Mouse (Mus musculus) CH12.LX (cell line): ENCODE results near the gene Nps. TPM values are rescaled to one million over a fixed set of nuclear protein-coding genes. Genes with fewer than 3 reads are reported as not detected.

Experiments
- DNase-seq: peaks from one replicate; pipeline ENCODE4 v3.0.0-alpha.2; 2013; ENCODE audit errors: extremely low read depth
- H3K27ac ChIP-seq: 2 replicates; pipeline ENCODE4 v1.5.1; 2012; ENCODE audit warnings: low read depth, mild to moderate bottlenecking, control low read depth, moderate library complexity; ENCODE audit not compliant: insufficient read depth
- H3K27me3 ChIP-seq: replicated peaks from 2 replicates; pipeline ENCODE3; 2012; ENCODE audit warnings: inconsistent platforms
- H3K36me3 ChIP-seq, 2 experiments: replicated peaks in 1 of 2; 2 replicates each; pipeline versions ENCODE3 to v1.6.1; 2012; ENCODE audit warnings: inconsistent platforms in 1 of 2, low read length in 1 of 2, mild to moderate bottlenecking in 1 of 2, mixed read lengths in 1 of 2, moderate library complexity in 1 of 2; ENCODE audit not compliant: control insufficient read depth in 1 of 2, insufficient read depth in 1 of 2
- H3K4me1 ChIP-seq, 2 experiments: 2 replicates each; pipeline ENCODE4 v1.6.1; 2012; ENCODE audit warnings: inconsistent platforms in 1 of 2, moderate library complexity in 1 of 2; ENCODE audit not compliant: insufficient read depth in 2 of 2, control insufficient read depth in 1 of 2
- H3K4me2 ChIP-seq: 2 replicates; pipeline ENCODE4 v1.6.1; 2012; ENCODE audit warnings: low read depth, mild to moderate bottlenecking, control low read depth; ENCODE audit not compliant: poor library complexity, insufficient read depth, severe bottlenecking
- H3K4me3 ChIP-seq, 3 experiments: fragments of 150-350 bp in 1 of 3; sonication (generic) in 1 of 3; replicated peaks in 1 of 3; 2 replicates each; pipeline versions ENCODE3 to v1.5.1; 2011 to 2012; ENCODE audit warnings: low read depth in 2 of 3, low read length in 2 of 3, mild to moderate bottlenecking in 2 of 3, moderate library complexity in 2 of 3, control low read depth in 1 of 3, improper control_type of control experiment in 1 of 3, inconsistent platforms in 1 of 3, mixed read lengths in 1 of 3; ENCODE audit not compliant: poor library complexity in 1 of 3
- H3K79me2 ChIP-seq: replicated peaks from 2 replicates; pipeline ENCODE4 v1.6.1; 2012; ENCODE audit warnings: mild to moderate bottlenecking, moderate library complexity; ENCODE audit not compliant: control insufficient read depth, poor library complexity, insufficient read depth, severe bottlenecking; ENCODE audit errors: extremely low read depth
- H3K9ac ChIP-seq: 2 replicates; pipeline ENCODE4 v1.6.1; 2012; ENCODE audit warnings: low read depth, mild to moderate bottlenecking, control low read depth, moderate library complexity; ENCODE audit not compliant: insufficient read depth
- H3K9me3 ChIP-seq: replicated peaks from 2 replicates; pipeline ENCODE3; 2012; ENCODE audit warnings: low read length, inconsistent platforms, mixed read lengths
- CHD1 ChIP-seq: IDR thresholded peaks from 2 replicates; pipeline ENCODE4 v1.6.1; 2012; ENCODE audit warnings: low read depth, low read length, improper control_type of control experiment, inconsistent platforms
- CHD2 ChIP-seq: IDR thresholded peaks from 2 replicates; pipeline ENCODE4 v1.6.1; 2011; ENCODE audit warnings: low read length, improper control_type of control experiment
- CTCF ChIP-seq, 2 experiments: IDR thresholded peaks in 1 of 2; conservative IDR thresholded peaks in 1 of 2; 2 replicates each; pipeline ENCODE4 v1.5.1; 2011 to 2012; ENCODE audit warnings: low read depth in 2 of 2, low read length in 2 of 2, improper control_type of control experiment in 1 of 2, inconsistent platforms in 1 of 2, mild to moderate bottlenecking in 1 of 2, moderate library complexity in 1 of 2
- ELF1 ChIP-seq: IDR thresholded peaks from 2 replicates; pipeline ENCODE4 v1.6.1; 2014; ENCODE audit warnings: low read depth, mild to moderate bottlenecking, inconsistent platforms, low read length, improper control_type of control experiment
- EP300 ChIP-seq: IDR thresholded peaks from 2 replicates; pipeline ENCODE4 v1.6.1; 2011; ENCODE audit warnings: low read length, improper control_type of control experiment
- GABPA ChIP-seq: IDR thresholded peaks from 2 replicates; pipeline ENCODE4 v1.6.1; 2012; ENCODE audit warnings: low read depth, low read length, improper control_type of control experiment, inconsistent platforms; ENCODE audit not compliant: insufficient replicate concordance
- HCFC1 ChIP-seq: IDR thresholded peaks from 2 replicates; pipeline ENCODE4 v1.6.1; 2012; ENCODE audit warnings: low read depth, mild to moderate bottlenecking, inconsistent platforms, low read length, improper control_type of control experiment
- IRF4 ChIP-seq: IDR thresholded peaks from 2 replicates; pipeline ENCODE4 v1.6.1; 2014; ENCODE audit warnings: low read depth, mild to moderate bottlenecking, inconsistent platforms, low read length, improper control_type of control experiment
- JUN ChIP-seq: IDR thresholded peaks from 2 replicates; pipeline ENCODE4 v1.6.1; 2011; ENCODE audit warnings: low read depth, mild to moderate bottlenecking, low read length, improper control_type of control experiment, moderate library complexity; ENCODE audit not compliant: insufficient read depth
- JUND ChIP-seq: conservative IDR thresholded peaks from 2 replicates; pipeline ENCODE4 v1.6.1; 2011; ENCODE audit warnings: low read depth, low read length, improper control_type of control experiment
- MAFK ChIP-seq: IDR thresholded peaks from 2 replicates; pipeline ENCODE4 v1.6.1; 2011; ENCODE audit warnings: low read length, improper control_type of control experiment; ENCODE audit not compliant: insufficient replicate concordance
- MAX ChIP-seq: IDR thresholded peaks from 2 replicates; pipeline ENCODE4 v1.6.1; 2011; ENCODE audit warnings: low read length, improper control_type of control experiment
- MAZ ChIP-seq: IDR thresholded peaks from 2 replicates; pipeline ENCODE4 v1.6.1; 2012; ENCODE audit warnings: low read depth, mild to moderate bottlenecking, inconsistent platforms, low read length, improper control_type of control experiment, moderate library complexity
- NELFE ChIP-seq: IDR thresholded peaks from 2 replicates; pipeline ENCODE4 v1.6.1; 2011; ENCODE audit warnings: low read depth, low read length, improper control_type of control experiment
- NRF1 ChIP-seq: IDR thresholded peaks from 2 replicates; pipeline ENCODE4 v1.6.1; 2014; ENCODE audit warnings: low read depth, mild to moderate bottlenecking, inconsistent platforms, low read length, improper control_type of control experiment, moderate library complexity
- PAX5 ChIP-seq: IDR thresholded peaks from 2 replicates; pipeline ENCODE4 v1.6.1; 2012; ENCODE audit warnings: low read length, inconsistent platforms, mixed read lengths
- POLR2A ChIP-seq: IDR thresholded peaks from 2 replicates; pipeline ENCODE4 v1.6.1; 2011; ENCODE audit warnings: low read depth, mild to moderate bottlenecking, improper control_type of control experiment, low read length
- RCOR1 ChIP-seq: conservative IDR thresholded peaks from 2 replicates; pipeline ENCODE4 v1.6.1; 2012; ENCODE audit warnings: low read depth, mild to moderate bottlenecking, inconsistent platforms, low read length, improper control_type of control experiment
- SMC3 ChIP-seq: IDR thresholded peaks from 2 replicates; pipeline ENCODE4 v1.6.1; 2011; ENCODE audit warnings: low read depth, low read length, improper control_type of control experiment
- UBTF ChIP-seq: IDR thresholded peaks from 2 replicates; pipeline ENCODE4 v1.6.1; 2012; ENCODE audit warnings: low read depth, mild to moderate bottlenecking, inconsistent platforms, low read length, improper control_type of control experiment, moderate library complexity
- ZMIZ1 ChIP-seq: IDR thresholded peaks from 2 replicates; pipeline ENCODE4 v1.6.1; 2012; ENCODE audit warnings: low read depth, mild to moderate bottlenecking, inconsistent platforms, low read length, improper control_type of control experiment
- dilution Hi-C: fragments of 300-500 bp; cut with MboI; formaldehyde crosslinking; loops from 2 replicates; pipeline ENCODE4 v1.14.3; 2020; ENCODE audit warnings: low sequenced_read_pairs; ENCODE audit not compliant: extremely low pct_unique_long_range_greater_than_20kb, extremely low pct_ligation_motif_present
- in situ Hi-C: fragments of 300-500 bp; cut with MboI; formaldehyde crosslinking; loops from 3 replicates; pipeline ENCODE4 v1.14.3; 2019; ENCODE audit warnings: low sequenced_read_pairs, low pct_ligation_motif_present, low pct_unique_long_range_greater_than_20kb, mixed read lengths
- polyA plus RNA-seq: library from polyadenylated mRNA; unstranded; fragments of >175 nt; gene quantifications from 2 replicates; pipeline ENCODE4 v1.2.1, GENCODE M21; 2012; ENCODE audit warnings: low read depth; ENCODE audit not compliant: insufficient read length
- total RNA-seq, 2 experiments: library from RNA; depleted of rRNA; stranded (reverse); fragments of 300-350 nt in 1 of 2; fragments of >200 nt in 1 of 2; gene quantifications; 2 replicates each; pipeline ENCODE4 v1.2.3; 2012 to 2014

The Nps gene
- total and polyA plus RNA-seq, 3 experiments = not detected

DNA sequence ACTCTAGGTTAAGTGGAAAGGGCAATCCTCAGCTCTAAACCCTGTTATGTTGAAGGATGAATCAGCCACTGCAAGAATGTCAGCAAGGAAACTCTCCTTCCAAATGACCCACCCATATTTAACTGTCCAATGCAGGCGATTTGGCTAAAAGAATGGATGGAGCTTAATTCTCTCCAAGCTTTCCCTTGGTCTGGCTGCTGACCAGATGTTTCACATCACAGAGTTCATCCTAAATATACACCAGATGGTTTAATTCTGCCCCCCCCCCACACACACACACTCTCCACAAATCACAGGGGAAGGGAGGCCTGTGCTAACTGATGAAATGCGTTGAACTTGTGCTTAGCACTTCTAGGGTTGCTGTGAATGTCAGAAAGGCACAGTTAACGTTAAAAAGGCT is 21.4 kb upstream of the Nps start:
- peaks cover 15% of the 10 kb centered on the region for H3K9me3 ChIP-seq
- H3K4me3 ChIP-seq = no peak overlapping the region
- peaks cover 14% of the 10 kb centered on the region for H3K27me3 ChIP-seq
- H3K79me2 ChIP-seq = no peaks in the 10 kb centered on the region
- no peak overlapping the region for H3K4me2 ChIP-seq
- no peaks in the 10 kb centered on the region for H3K36me3 ChIP-seq
- H3K27ac ChIP-seq = no peak overlapping the region
- no peaks in the 10 kb centered on the region for H3K4me1 ChIP-seq
- H3K9ac ChIP-seq = no peak overlapping the region
- in situ Hi-C loops (no loop called here), dilution Hi-C loops (no loop called here)
- no peak for DNase-seq
- TF ChIP-seq HCFC1 (no peak), NELFE (no peak), JUN (no peak), GABPA (no peak), CHD2 (no peak), POLR2A (no peak), NRF1 (no peak), IRF4 (no peak), PAX5 (no peak), CTCF (conservative IDR thresholded peaks at IDR 0.05 in 1 of 2, IDR thresholded peaks at IDR 0.05 in 1 of 2; ENCODE audit: low read depth in 2 of 2, low read length in 2 of 2) (no peak), RCOR1 (no peak), ZMIZ1 (no peak), ELF1 (no peak), MAFK (no peak)

DNA sequence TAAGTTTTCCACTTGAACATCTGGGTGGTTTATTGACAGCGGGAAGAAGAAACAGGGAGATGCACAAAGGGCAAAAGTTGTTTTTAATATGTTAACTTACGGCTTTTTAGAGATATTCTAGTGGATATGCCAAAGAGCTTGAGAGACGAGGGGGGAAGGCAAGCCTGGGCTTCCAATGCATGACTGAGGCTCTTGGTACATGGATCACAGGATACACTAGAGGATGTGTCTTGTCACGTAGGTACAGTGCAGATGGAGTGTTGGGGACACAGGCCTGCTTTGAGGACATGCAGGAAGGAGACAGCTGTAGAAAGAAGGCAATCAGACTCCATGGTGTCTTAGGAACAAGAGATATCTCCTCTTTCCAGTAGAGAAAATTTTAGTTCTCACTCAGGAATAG is 19.1 kb upstream of the Nps start:
- Histone ChIP-seq H3K4me3 (no peak overlapping the region), H3K36me3 (no peaks in the 10 kb centered on the region), H3K9me3 (peaks cover 15% of the 10 kb centered on the region), H3K27me3 (peaks cover 16% of the 10 kb centered on the region), H3K9ac (no peak overlapping the region), H3K4me2 (no peak overlapping the region), H3K4me1 (no peaks in the 10 kb centered on the region), H3K79me2 (no peaks in the 10 kb centered on the region), H3K27ac (no peak overlapping the region)
- TF ChIP-seq RCOR1 = no peak
- no peak for TF ChIP-seq JUND
- TF ChIP-seq CHD1 = no peak
- no peak for TF ChIP-seq UBTF
- no peak for TF ChIP-seq IRF4
- no peak for TF ChIP-seq PAX5
- no peak for TF ChIP-seq MAFK
- TF ChIP-seq MAZ = no peak
- no peak for TF ChIP-seq MAX
- TF ChIP-seq EP300 = no peak
- TF ChIP-seq SMC3 = no peak
- in situ Hi-C loops = no loop called here
- dilution Hi-C loops = no loop called here
- DNase-seq = no peak
